Mouse (Mus musculus): ENCODE data around the gene Sec31b. TPM values are rescaled to one million over a fixed set of nuclear protein-coding genes. Genes with fewer than 3 reads are reported as not detected.

The Sec31b gene
- polyA plus RNA-seq, 1 experiment = 2.1 TPM

- no peaks in the 10 kb centered on the region for H3K4me1 ChIP-seq (ENCODE audit: control insufficient read depth, insufficient read depth, low read length)
- H3K4me3 ChIP-seq (ENCODE audit: low read depth, low read length) = no peak overlapping the region
- no peaks in the 10 kb centered on the region for H3K9me3 ChIP-seq (replicated peaks; ENCODE audit: control insufficient read depth, insufficient read depth, low read length, poor library complexity, severe bottlenecking)
- no peaks in the 10 kb centered on the region for H3K36me3 ChIP-seq (ENCODE audit: control insufficient read depth, insufficient read depth, low read length, poor library complexity, severe bottlenecking)
- H3K27me3 ChIP-seq (ENCODE audit: control insufficient read depth, insufficient read depth, low read length, poor library complexity, severe bottlenecking) = no peaks in the 10 kb centered on the region
- H3K9ac ChIP-seq (ENCODE audit: low read depth, poor library complexity, severe bottlenecking) = no peak overlapping the region
- H3K27ac ChIP-seq (ENCODE audit: insufficient read depth, low read length) = no peak overlapping the region
- no peak for TF ChIP-seq CTCF (IDR thresholded peaks at IDR 0.05; ENCODE audit: low read depth, low read length)
- TF ChIP-seq EP300 (IDR thresholded peaks at IDR 0.05; ENCODE audit: insufficient read depth, low read depth, low read length) = no peak
- no peak for TF ChIP-seq POLR2A (IDR thresholded peaks at IDR 0.05; ENCODE audit: insufficient read depth, low read length)
Measured at GRCm38 (mm10) chr19:44501925-44502324, 43.7 kb downstream of the Sec31b start.

GRCm38 (mm10) chr19:44500240-44500639 is 45.4 kb downstream of the Sec31b start:
- no peaks in the 10 kb centered on the region for H3K9me3 ChIP-seq (replicated peaks; ENCODE audit: control insufficient read depth, insufficient read depth, low read length, poor library complexity, severe bottlenecking)
- no peaks in the 10 kb centered on the region for H3K36me3 ChIP-seq (ENCODE audit: control insufficient read depth, insufficient read depth, low read length, poor library complexity, severe bottlenecking)
- no peaks in the 10 kb centered on the region for H3K27me3 ChIP-seq (ENCODE audit: control insufficient read depth, insufficient read depth, low read length, poor library complexity, severe bottlenecking)
- H3K4me3 ChIP-seq (ENCODE audit: low read depth, low read length) = no peak overlapping the region
- TF ChIP-seq CTCF (IDR thresholded peaks at IDR 0.05; ENCODE audit: low read depth, low read length) = no peak
- TF ChIP-seq EP300 (IDR thresholded peaks at IDR 0.05; ENCODE audit: insufficient read depth, low read depth, low read length) = no peak
- TF ChIP-seq POLR2A (IDR thresholded peaks at IDR 0.05; ENCODE audit: insufficient read depth, low read length) = no peak
- no peak overlapping the region for H3K9ac ChIP-seq (ENCODE audit: low read depth, poor library complexity, severe bottlenecking)
- no peaks in the 10 kb centered on the region for H3K4me1 ChIP-seq (ENCODE audit: control insufficient read depth, insufficient read depth, low read length)
- no peak overlapping the region for H3K27ac ChIP-seq (ENCODE audit: insufficient read depth, low read length)

GRCm38 (mm10) chr19:44498936-44499335 is 46.7 kb downstream of the Sec31b start:
- Histone ChIP-seq H3K4me1 (ENCODE audit: control insufficient read depth, insufficient read depth, low read length) (no peaks in the 10 kb centered on the region), H3K36me3 (ENCODE audit: control insufficient read depth, insufficient read depth, low read length, poor library complexity, severe bottlenecking) (no peaks in the 10 kb centered on the region), H3K27me3 (ENCODE audit: control insufficient read depth, insufficient read depth, low read length, poor library complexity, severe bottlenecking) (no peaks in the 10 kb centered on the region), H3K9ac (ENCODE audit: low read depth, poor library complexity, severe bottlenecking) (no peak overlapping the region), H3K4me3 (ENCODE audit: low read depth, low read length) (no peak overlapping the region), H3K9me3 (replicated peaks; ENCODE audit: control insufficient read depth, insufficient read depth, low read length, poor library complexity, severe bottlenecking) (no peaks in the 10 kb centered on the region), H3K27ac (ENCODE audit: insufficient read depth, low read length) (no peak overlapping the region)
- no peak for TF ChIP-seq CTCF (IDR thresholded peaks at IDR 0.05; ENCODE audit: low read depth, low read length)

- no peaks in the 10 kb centered on the region for H3K4me1 ChIP-seq (ENCODE audit: control insufficient read depth, insufficient read depth, low read length)
- H3K9ac ChIP-seq (ENCODE audit: low read depth, poor library complexity, severe bottlenecking) = no peak overlapping the region
- no peak overlapping the region for H3K4me3 ChIP-seq (ENCODE audit: low read depth, low read length)
- TF ChIP-seq POLR2A (IDR thresholded peaks at IDR 0.05; ENCODE audit: insufficient read depth, low read length) (no peak), EP300 (IDR thresholded peaks at IDR 0.05; ENCODE audit: insufficient read depth, low read depth, low read length) (no peak), CTCF (IDR thresholded peaks at IDR 0.05; ENCODE audit: low read depth, low read length) (no peak)
- H3K9me3 ChIP-seq (replicated peaks; ENCODE audit: control insufficient read depth, insufficient read depth, low read length, poor library complexity, severe bottlenecking) = no peaks in the 10 kb centered on the region
- no peak overlapping the region for H3K27ac ChIP-seq (ENCODE audit: insufficient read depth, low read length)
- no peaks in the 10 kb centered on the region for H3K36me3 ChIP-seq (ENCODE audit: control insufficient read depth, insufficient read depth, low read length, poor library complexity, severe bottlenecking)
- no peaks in the 10 kb centered on the region for H3K27me3 ChIP-seq (ENCODE audit: control insufficient read depth, insufficient read depth, low read length, poor library complexity, severe bottlenecking)
Measured at GRCm38 (mm10) chr19:44496941-44497340, 48.7 kb downstream of the Sec31b start.

GRCm38 (mm10) chr19:44496511-44496910 is 49.2 kb downstream of the Sec31b start:
- no peaks in the 10 kb centered on the region for H3K4me1 ChIP-seq (ENCODE audit: control insufficient read depth, insufficient read depth, low read length)
- TF ChIP-seq EP300 (IDR thresholded peaks at IDR 0.05; ENCODE audit: insufficient read depth, low read depth, low read length) (no peak), POLR2A (IDR thresholded peaks at IDR 0.05; ENCODE audit: insufficient read depth, low read length) (no peak), CTCF (IDR thresholded peaks at IDR 0.05; ENCODE audit: low read depth, low read length) (no peak)
- no peak overlapping the region for H3K27ac ChIP-seq (ENCODE audit: insufficient read depth, low read length)
- no peak overlapping the region for H3K4me3 ChIP-seq (ENCODE audit: low read depth, low read length)
- H3K9me3 ChIP-seq (replicated peaks; ENCODE audit: control insufficient read depth, insufficient read depth, low read length, poor library complexity, severe bottlenecking) = no peaks in the 10 kb centered on the region
- H3K36me3 ChIP-seq (ENCODE audit: control insufficient read depth, insufficient read depth, low read length, poor library complexity, severe bottlenecking) = no peaks in the 10 kb centered on the region
- no peaks in the 10 kb centered on the region for H3K27me3 ChIP-seq (ENCODE audit: control insufficient read depth, insufficient read depth, low read length, poor library complexity, severe bottlenecking)
- H3K9ac ChIP-seq (ENCODE audit: low read depth, poor library complexity, severe bottlenecking) = no peak overlapping the region

GRCm38 (mm10) chr19:44493128-44493527 is 52.5 kb downstream of the Sec31b start, which contains the start of gene Wnt8b:
Gene Wnt8b, plus strand, starts transcription at chr19:44493472.
- Histone ChIP-seq H3K4me1 (ENCODE audit: control insufficient read depth, insufficient read depth, low read length) (no peaks in the 10 kb centered on the region), H3K27ac (ENCODE audit: insufficient read depth, low read length) (no peak within 1 kb of the TSS), H3K27me3 (ENCODE audit: control insufficient read depth, insufficient read depth, low read length, poor library complexity, severe bottlenecking) (no peaks in the 10 kb centered on the region), H3K9me3 (replicated peaks; ENCODE audit: control insufficient read depth, insufficient read depth, low read length, poor library complexity, severe bottlenecking) (no peaks in the 10 kb centered on the region), H3K36me3 (ENCODE audit: control insufficient read depth, insufficient read depth, low read length, poor library complexity, severe bottlenecking) (no peaks in the 10 kb centered on the region), H3K9ac (ENCODE audit: low read depth, poor library complexity, severe bottlenecking) (no peak within 1 kb of the TSS), H3K4me3 (ENCODE audit: low read depth, low read length) (no peak within 1 kb of the TSS)
- TF ChIP-seq POLR2A (IDR thresholded peaks at IDR 0.05; ENCODE audit: insufficient read depth, low read length) = no peak
- no peak for TF ChIP-seq CTCF (IDR thresholded peaks at IDR 0.05; ENCODE audit: low read depth, low read length)
- no peak for TF ChIP-seq EP300 (IDR thresholded peaks at IDR 0.05; ENCODE audit: insufficient read depth, low read depth, low read length)
